Mouse (Mus musculus) megakaryocyte, adult 5-6 weeks (primary cell): Measurements from ENCODE around the gene Btbd35f5. TPM values are rescaled to one million over a fixed set of nuclear protein-coding genes. Genes with fewer than 3 reads are reported as not detected.
"Not testable (repeated sequence)": the region's sequence is repeated elsewhere in the genome, so short reads cannot be mapped to it uniquely, and the experiment has no call there.

Source experiments
- ATAC-seq: 2 replicates; pipeline ENCODE4 v1.8.0; 2016; ENCODE audit warnings: mild to moderate bottlenecking, inconsistent platforms; ENCODE audit not compliant: poor library complexity, severe bottlenecking
- total RNA-seq, 2 experiments: library from RNA; stranded (forward) in 1 of 2; stranded (reverse) in 1 of 2; fragments of 153-499, 151-499 nt in 1 of 2; fragments of 221-1000, 200-1000 nt in 1 of 2; gene quantifications; 2 replicates each; pipeline versions ENCODE4 v1.2.3 to v1.2.4; 2015 to 2017

The Btbd35f5 gene
- total RNA-seq (2015) (not detected in 2 replicates), total RNA-seq (2017) (not detected in 2 replicates)

DNA sequence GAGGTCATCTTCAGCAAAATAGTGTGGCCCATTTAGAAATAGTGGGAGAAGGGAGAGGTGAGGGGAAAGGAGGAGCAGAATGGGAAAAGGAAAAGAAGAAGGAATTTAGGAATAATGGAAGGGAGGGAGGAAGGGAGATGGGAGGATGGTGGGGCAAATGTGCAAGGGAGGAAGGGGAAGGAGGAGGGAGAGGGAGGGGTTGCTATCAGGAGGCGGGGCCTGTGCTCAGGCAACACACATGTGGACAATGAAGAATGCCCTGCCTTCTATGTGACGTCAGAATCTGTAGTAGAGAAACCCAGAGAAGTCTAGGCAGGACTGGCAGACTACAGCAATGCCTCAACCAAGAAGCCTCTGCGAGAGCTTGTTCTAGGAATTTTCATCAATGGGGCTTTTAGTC is at the start of gene Btbd35f5:
Gene Btbd35f5, plus strand, starts transcription at position 301 of the 400 bp plus-strand sequence.
- ATAC-seq: not testable (repeated sequence)

DNA sequence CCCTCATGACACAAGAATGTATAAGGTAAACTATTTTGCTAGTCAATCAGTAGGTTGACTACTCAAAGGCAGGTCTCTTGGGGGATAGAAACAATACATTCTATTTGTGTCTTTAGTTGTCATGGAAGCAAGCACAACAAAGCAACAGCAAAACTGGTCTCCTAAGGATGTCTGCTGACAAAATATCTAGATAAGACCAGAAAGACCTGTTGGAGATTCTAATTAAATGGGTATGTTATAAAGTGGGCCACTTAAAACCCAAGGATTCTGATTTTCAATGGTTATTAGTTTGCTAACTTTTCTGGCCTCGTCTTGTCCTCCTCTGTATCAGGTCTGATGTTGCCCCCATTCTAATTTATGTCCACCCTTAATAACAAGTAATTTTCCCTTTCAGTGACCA is 32.2 kb upstream of the Btbd35f5 start, which contains the start of gene Gm21789:
Gene Gm21789, plus strand, starts transcription at position 301 of the 400 bp plus-strand sequence.
- not testable (repeated sequence) for ATAC-seq

Other genes starting within 250 kb of the Btbd35f5 start
- gene Btbd35f21, start 247.8 kb upstream of the Btbd35f5 start, total RNA-seq (2015): not detected in 2 replicates
- gene Btbd35f21, start 247.8 kb upstream of the Btbd35f5 start, total RNA-seq (2017): not detected in 2 replicates
- not detected in 2 replicates for gene Btbd35f30, start 79.3 kb upstream of the Btbd35f5 start, total RNA-seq (2015)
- not detected in 2 replicates for gene Btbd35f30, start 79.3 kb upstream of the Btbd35f5 start, total RNA-seq (2017)
- not detected in 2 replicates for gene Gm21789, start 32.1 kb upstream of the Btbd35f5 start, total RNA-seq (2015)
- not detected in 2 replicates for gene Gm21789, start 32.1 kb upstream of the Btbd35f5 start, total RNA-seq (2017)